Mouse (Mus musculus) gastrocnemius, adult 2 months (tissue): ENCODE results near the gene Olfr1206. TPM values are rescaled to one million over a fixed set of nuclear protein-coding genes. Genes with fewer than 3 reads are reported as not detected.

Source experiments
- DNase-seq: peaks from one replicate; pipeline ENCODE4 v3.0.0; 2022
- H3K27ac ChIP-seq: fragments of 200-600 bp; 2 replicates; pipeline ENCODE4 v1.8.1; 2022; ENCODE audit warnings: mild to moderate bottlenecking
- H3K4me3 ChIP-seq: fragments of 200-600 bp; 2 replicates; pipeline ENCODE4 v1.8.1; 2022; ENCODE audit warnings: mild to moderate bottlenecking, moderate library complexity
- CTCF ChIP-seq: fragments of 200-600 bp; IDR thresholded peaks from 2 replicates; pipeline ENCODE4 v1.8.1; 2022; ENCODE audit warnings: antibody characterized with exemption, mild to moderate bottlenecking, moderate library complexity
- intact Hi-C: fragments of 180-260 bp; cut with DNase I; formaldehyde crosslinking; loops from one replicate; pipeline ENCODE4 v1.15.1; 2025
- long read RNA-seq, 2 experiments: library from polyadenylated mRNA; stranded (forward); transcript quantifications; one replicate each; pipeline ENCODE4 v2.0.0; 2021
- total RNA-seq, 2 experiments: library from RNA; stranded (reverse); gene quantifications; 2 replicates each; pipeline ENCODE4 v1.2.3; 2021

The Olfr1206 gene
- total RNA-seq, result not detected
- long read RNA-seq, experiment 1, result 0 reads
- long read RNA-seq, experiment 2, result 0 reads

DNA sequence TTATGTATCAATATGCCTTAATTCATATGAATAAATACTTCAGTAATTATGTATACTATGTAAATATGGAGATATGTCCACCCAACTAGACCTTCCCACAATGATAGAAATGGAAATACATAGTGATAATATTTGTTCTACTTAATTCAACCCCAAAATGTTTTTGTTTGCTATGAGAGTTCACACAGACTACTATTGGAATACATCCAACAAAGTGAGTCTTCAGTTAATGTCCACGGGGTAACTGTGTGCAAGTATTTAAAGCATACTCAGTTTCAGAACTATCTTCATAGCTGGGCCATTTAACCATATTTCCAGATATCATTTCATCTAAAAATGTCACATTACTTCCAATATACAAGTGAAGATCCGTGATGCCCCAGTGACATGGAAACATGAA lies at the start of gene Olfr1206:
Olfr1206 (plus strand) TSS at position 301 of the 400 bp plus-strand sequence.
- TF ChIP-seq CTCF, result no peak
- intact Hi-C loops, result no loop called here
- no peak within 1 kb of the TSS for H3K4me3 ChIP-seq
- H3K27ac ChIP-seq, result no peak within 1 kb of the TSS
- no peak for DNase-seq

DNA sequence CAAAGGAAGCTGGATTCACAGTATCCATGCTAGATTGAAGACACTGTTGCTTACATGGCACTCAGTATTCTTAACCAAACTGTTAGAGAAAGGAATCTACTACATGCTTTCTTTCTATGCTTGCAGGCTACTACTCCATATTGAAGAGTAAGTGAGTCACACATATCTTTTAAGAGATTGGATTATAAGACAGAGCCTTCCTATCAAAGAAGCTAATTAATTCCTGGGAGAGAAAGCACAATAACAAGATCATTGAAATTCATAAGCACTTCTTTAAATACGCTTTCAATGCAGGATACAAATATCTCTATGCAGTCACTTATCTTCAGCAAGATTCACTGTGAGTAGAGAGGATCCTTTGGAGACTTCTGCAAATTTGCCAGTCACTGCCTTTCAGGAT lies 48.8 kb upstream of the Olfr1206 start, which contains the start of gene Olfr1202:
Olfr1202 (plus strand) TSS at position 301 of the 400 bp plus-strand sequence.
- H3K4me3 ChIP-seq, result no peak within 1 kb of the TSS
- no peak for DNase-seq
- no peak within 1 kb of the TSS for H3K27ac ChIP-seq
- intact Hi-C loops, result no loop called here
- no peak for TF ChIP-seq CTCF

DNA sequence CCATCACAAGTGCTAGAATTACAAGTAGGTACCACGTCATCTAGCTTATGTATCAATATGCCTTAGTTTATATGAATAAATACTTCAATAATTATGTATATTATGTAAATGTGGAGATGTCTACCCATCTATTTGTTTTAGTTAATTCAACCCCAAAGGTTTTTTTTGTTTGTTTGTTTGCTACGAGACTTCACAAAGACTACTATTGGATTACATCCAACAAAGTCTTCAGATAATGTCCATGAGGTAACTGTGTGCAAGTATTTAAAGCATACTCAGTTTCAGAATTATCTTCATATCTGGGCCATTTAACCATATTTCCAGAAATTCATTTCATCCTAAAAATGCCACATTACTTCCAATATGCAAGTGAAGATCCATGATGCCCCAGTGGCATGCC lies 33.6 kb upstream of the Olfr1206 start, which contains the start of gene Olfr1205:
Olfr1205 (plus strand) TSS at position 301 of the 400 bp plus-strand sequence.
- no peak for TF ChIP-seq CTCF
- intact Hi-C loops, result no loop called here
- no peak for DNase-seq
- Histone ChIP-seq H3K27ac (no peak within 1 kb of the TSS), H3K4me3 (no peak within 1 kb of the TSS)

DNA sequence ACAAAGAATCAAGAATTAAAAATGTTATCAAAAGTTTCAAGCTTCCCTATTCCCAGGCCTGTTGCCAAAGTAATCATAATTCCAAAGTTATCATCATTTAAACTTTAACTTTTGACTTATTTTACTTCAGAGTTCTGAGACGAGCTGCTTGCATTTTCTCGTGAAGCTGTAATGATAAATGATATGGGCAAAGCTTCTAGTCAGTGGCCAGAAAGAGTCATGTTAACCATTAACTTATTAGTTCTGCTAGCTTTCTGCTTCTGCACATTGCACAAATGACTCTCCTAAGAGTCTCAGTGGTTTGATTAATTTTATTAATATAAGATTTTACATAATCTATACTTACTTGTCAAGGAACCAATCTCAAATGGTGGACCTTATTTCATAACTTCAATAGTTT lies 24.6 kb upstream of the Olfr1206 start:
- Histone ChIP-seq H3K27ac (no peak overlapping the region), H3K4me3 (no peak overlapping the region)
- intact Hi-C loops, result no loop called here
- TF ChIP-seq CTCF, result no peak
- DNase-seq, result no peak

DNA sequence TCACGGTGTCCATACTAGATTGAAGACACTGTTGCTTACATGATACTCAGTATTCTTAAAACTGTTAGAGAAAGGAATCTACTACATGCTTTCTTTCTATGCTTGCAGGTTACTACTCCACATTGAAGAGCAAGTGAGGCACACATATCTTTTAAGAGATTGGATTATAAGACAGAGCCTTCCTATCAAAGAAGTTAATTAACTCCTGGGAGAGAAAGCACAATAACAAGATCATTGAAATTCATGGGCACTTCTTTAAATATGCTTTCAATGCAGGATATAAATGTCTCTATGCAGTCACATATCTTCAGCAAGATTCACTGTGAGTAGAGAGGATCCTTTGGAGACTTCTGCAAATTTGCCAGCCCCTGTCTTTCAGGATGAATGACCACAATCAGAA lies 14.0 kb upstream of the Olfr1206 start, which contains the start of gene Olfr1204:
Olfr1204 (plus strand) TSS at position 301 of the 400 bp plus-strand sequence.
- Histone ChIP-seq H3K4me3 (no peak within 1 kb of the TSS), H3K27ac (no peak within 1 kb of the TSS)
- intact Hi-C loops, result no loop called here
- DNase-seq, result no peak
- TF ChIP-seq CTCF, result no peak

DNA sequence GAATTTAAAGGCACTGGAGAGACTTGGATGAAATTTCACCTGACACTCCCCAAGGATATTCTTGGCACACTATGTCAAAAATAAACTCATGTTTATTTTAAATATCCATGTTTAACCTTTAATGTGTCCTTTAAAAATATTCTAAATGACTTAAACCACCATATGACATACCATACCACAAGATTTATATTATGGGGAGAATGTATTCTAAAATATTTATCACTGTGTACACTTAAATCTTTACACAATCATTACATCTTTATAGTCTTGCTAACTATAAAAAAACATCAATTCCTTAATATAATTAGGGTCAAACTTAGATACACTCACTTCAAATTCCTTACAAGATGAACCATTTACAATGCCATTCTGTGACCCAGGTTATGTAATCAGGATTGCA lies 39.2 kb downstream of the Olfr1206 start, which contains the start of gene Olfr1208:
Olfr1208 (minus strand) TSS at position 101 of the 400 bp plus-strand sequence.
- TF ChIP-seq CTCF, result no peak
- intact Hi-C loops, result no loop called here
- Histone ChIP-seq H3K4me3 (no peak within 1 kb of the TSS), H3K27ac (no peak within 1 kb of the TSS)
- DNase-seq, result no peak

GRCm38 (mm10) chr2:88915057-88915456 lies 52.0 kb downstream of the Olfr1206 start, which contains the start of gene Olfr1209:
Olfr1209 (minus strand) TSS chr2:88915157.
- DNase-seq, result no peak
- Histone ChIP-seq H3K27ac (no peak within 1 kb of the TSS), H3K4me3 (no peak within 1 kb of the TSS)
- intact Hi-C loops, result no loop called here
- no peak for TF ChIP-seq CTCF

Other genes starting within 250 kb of the Olfr1206 start
- gene Olfr1191-ps1, start 222.7 kb upstream of the Olfr1206 start, total RNA-seq, result not detected
- gene Olfr1192-ps1, start 214.7 kb upstream of the Olfr1206 start, total RNA-seq, result not detected
- gene Olfr1193, start 187.6 kb upstream of the Olfr1206 start, total RNA-seq, result not detected
- gene Olfr1195, start 174.0 kb upstream of the Olfr1206 start, total RNA-seq, result not detected
- not detected for gene Olfr1196, start 158.6 kb upstream of the Olfr1206 start, total RNA-seq
- not detected for gene Olfr1197, start 130.9 kb upstream of the Olfr1206 start, total RNA-seq
- not detected for gene Olfr1198, start 111.9 kb upstream of the Olfr1206 start, total RNA-seq
- not detected for gene Olfr1199, start 102.8 kb upstream of the Olfr1206 start, total RNA-seq
- gene Olfr1200, start 92.7 kb upstream of the Olfr1206 start, total RNA-seq, result not detected
- not detected for gene Olfr1201, start 70.2 kb upstream of the Olfr1206 start, total RNA-seq
- gene Olfr1202, start 48.7 kb upstream of the Olfr1206 start, total RNA-seq, result not detected
- not detected for gene Olfr1205, start 33.5 kb upstream of the Olfr1206 start, total RNA-seq
- gene Olfr1204, start 13.9 kb upstream of the Olfr1206 start, total RNA-seq, result not detected
- gene Olfr1208, start 39.1 kb downstream of the Olfr1206 start, total RNA-seq, result not detected
- not detected for gene Olfr1209, start 51.9 kb downstream of the Olfr1206 start, total RNA-seq
- gene Olfr1211, start 74.9 kb downstream of the Olfr1206 start, total RNA-seq, result not detected
- not detected for gene Olfr1212, start 90.7 kb downstream of the Olfr1206 start, total RNA-seq
- gene Gm13762, start 117.0 kb downstream of the Olfr1206 start, total RNA-seq, result not detected
- not detected for gene Olfr1214, start 129.4 kb downstream of the Olfr1206 start, total RNA-seq
- gene Olfr1215, start 143.7 kb downstream of the Olfr1206 start, total RNA-seq, result not detected
- not detected for gene Olfr1216, start 155.1 kb downstream of the Olfr1206 start, total RNA-seq
- not detected for gene Olfr1217, start 168.8 kb downstream of the Olfr1206 start, total RNA-seq
- gene Olfr1218, start 198.0 kb downstream of the Olfr1206 start, total RNA-seq, result not detected
- gene Olfr1219, start 220.3 kb downstream of the Olfr1206 start, total RNA-seq, result not detected
- not detected for gene Olfr1220, start 243.6 kb downstream of the Olfr1206 start, total RNA-seq